Mouse (Mus musculus): ENCODE data around the gene Ppp2r5e. TPM values are rescaled to one million over a fixed set of nuclear protein-coding genes. Genes with fewer than 3 reads are reported as not detected.
A peak's percentile ranks its signal among the peaks of the same experiment; 100 is the strongest.

Ppp2r5e gene
- polyA plus RNA-seq (2015; fragmentation: Nextera tagmentation; extraction: Ambion mirVana), result 4.9 and 6.5 TPM in 2 replicates

- no peaks in the 10 kb centered on the region for H3K9me3 ChIP-seq (ENCODE audit: low read length)
- peak within 1 kb of the TSS; percentile 92 for H3K4me3 ChIP-seq (ENCODE audit: low read depth, low read length)
- WGBS (ENCODE audit: insufficient replicate concordance), result under 1% methylated on average over 70 of the region's 72 CpGs
- peak within 1 kb of the TSS; percentile 99 for H3K27ac ChIP-seq (ENCODE audit: low read depth)
- ATAC-seq, result peak; percentile 99
- peaks cover 6% of the 10 kb centered on the region; the same call in 1 of the 2 replicates for H3K36me3 ChIP-seq (replicated peaks; ENCODE audit: insufficient read depth, low read length)
- peak; percentile 100 for DNase-seq
- H3K27me3 ChIP-seq (ENCODE audit: insufficient read depth, low read length), result no peaks in the 10 kb centered on the region
- peak within 1 kb of the TSS; percentile 99 for H3K9ac ChIP-seq (replicated peaks)
- H3K4me2 ChIP-seq (ENCODE audit: low read depth, low read length), result peak within 1 kb of the TSS; percentile 89
- peak; percentile 42; the same call in 1 of the 2 replicates for TF ChIP-seq EP300 (IDR thresholded peaks at IDR 0.05; ENCODE audit: low read depth)
- TF ChIP-seq CTCF (IDR thresholded peaks at IDR 0.05; ENCODE audit: low read depth), result peak; percentile 18; the same call in 1 of the 2 replicates
- H3K4me1 ChIP-seq (ENCODE audit: insufficient read depth), result peaks cover 10% of the 10 kb centered on the region
Observed at GRCm38 (mm10) chr12:75596154-75597002, at the start of gene Ppp2r5e. Gene Ppp2r5e (minus strand): TSS chr12:75596245.

GRCm38 (mm10) chr12:75645780-75646179 lies 49.7 kb upstream of the Ppp2r5e start:
- TF ChIP-seq EP300 (IDR thresholded peaks at IDR 0.05; ENCODE audit: low read depth) (no peak), CTCF (IDR thresholded peaks at IDR 0.05; ENCODE audit: low read depth) (peak; percentile 59)
- H3K9me3 ChIP-seq (ENCODE audit: low read length), result 0 out of 2 replicates have a peak, but pooled peaks cover 2% of the 10 kb centered on the region
- no peak for ATAC-seq
- no peak overlapping the region for H3K4me2 ChIP-seq (ENCODE audit: low read depth, low read length)
- H3K4me1 ChIP-seq (ENCODE audit: insufficient read depth), result no peaks in the 10 kb centered on the region
- no peaks in the 10 kb centered on the region for H3K36me3 ChIP-seq (replicated peaks; ENCODE audit: insufficient read depth, low read length)
- no peak for DNase-seq
- H3K27ac ChIP-seq (ENCODE audit: low read depth), result no peak overlapping the region
- H3K27me3 ChIP-seq (ENCODE audit: insufficient read depth, low read length), result no peaks in the 10 kb centered on the region
- H3K9ac ChIP-seq (replicated peaks), result no peak overlapping the region
- no peak overlapping the region for H3K4me3 ChIP-seq (ENCODE audit: low read depth, low read length)
- 83% methylated on average over 1 of the region's 1 CpGs for WGBS (ENCODE audit: insufficient replicate concordance)

GRCm38 (mm10) chr12:75641726-75642125 lies 45.7 kb upstream of the Ppp2r5e start:
- H3K4me2 ChIP-seq (ENCODE audit: low read depth, low read length), result no peak overlapping the region
- ATAC-seq (no peak), DNase-seq (no peak)
- 94% methylated on average over 1 of the region's 1 CpGs for WGBS (ENCODE audit: insufficient replicate concordance)
- no peaks in the 10 kb centered on the region for H3K36me3 ChIP-seq (replicated peaks; ENCODE audit: insufficient read depth, low read length)
- TF ChIP-seq EP300 (IDR thresholded peaks at IDR 0.05; ENCODE audit: low read depth) (no peak), CTCF (IDR thresholded peaks at IDR 0.05; ENCODE audit: low read depth) (peak; percentile 43; the same call in 1 of the 2 replicates)
- H3K9ac ChIP-seq (replicated peaks), result no peak overlapping the region
- H3K27me3 ChIP-seq (ENCODE audit: insufficient read depth, low read length), result no peaks in the 10 kb centered on the region
- H3K4me1 ChIP-seq (ENCODE audit: insufficient read depth), result no peaks in the 10 kb centered on the region; the same call in 1 of the 2 replicates
- H3K9me3 ChIP-seq (ENCODE audit: low read length), result no peaks in the 10 kb centered on the region
- no peak overlapping the region for H3K4me3 ChIP-seq (ENCODE audit: low read depth, low read length)
- H3K27ac ChIP-seq (ENCODE audit: low read depth), result no peak overlapping the region

GRCm38 (mm10) chr12:75638345-75638744 lies 42.3 kb upstream of the Ppp2r5e start:
- ATAC-seq (no peak), DNase-seq (no peak)
- no peak overlapping the region for H3K27ac ChIP-seq (ENCODE audit: low read depth)
- H3K4me3 ChIP-seq (ENCODE audit: low read depth, low read length), result no peak overlapping the region
- H3K9me3 ChIP-seq (ENCODE audit: low read length), result no peaks in the 10 kb centered on the region
- no peak for TF ChIP-seq CTCF (IDR thresholded peaks at IDR 0.05; ENCODE audit: low read depth)
- TF ChIP-seq EP300 (IDR thresholded peaks at IDR 0.05; ENCODE audit: low read depth), result no peak
- H3K27me3 ChIP-seq (ENCODE audit: insufficient read depth, low read length), result no peaks in the 10 kb centered on the region
- H3K9ac ChIP-seq (replicated peaks), result no peak overlapping the region
- H3K4me2 ChIP-seq (ENCODE audit: low read depth, low read length), result no peak overlapping the region
- no peaks in the 10 kb centered on the region; the same call in 1 of the 2 replicates for H3K4me1 ChIP-seq (ENCODE audit: insufficient read depth)
- WGBS (ENCODE audit: insufficient replicate concordance), result 63% methylated on average over 2 of the region's 2 CpGs
- H3K36me3 ChIP-seq (replicated peaks; ENCODE audit: insufficient read depth, low read length), result no peaks in the 10 kb centered on the region

GRCm38 (mm10) chr12:75637103-75637502 lies 41.1 kb upstream of the Ppp2r5e start:
- 61% methylated on average over 3 of the region's 3 CpGs for WGBS (ENCODE audit: insufficient replicate concordance)

GRCm38 (mm10) chr12:75635771-75636430 lies 39.9 kb upstream of the Ppp2r5e start:
- no peaks in the 10 kb centered on the region for H3K27me3 ChIP-seq (ENCODE audit: insufficient read depth, low read length)
- no peak overlapping the region for H3K27ac ChIP-seq (ENCODE audit: low read depth)
- no peak overlapping the region for H3K4me3 ChIP-seq (ENCODE audit: low read depth, low read length)
- 0 out of 2 replicates have a peak, but pooled peaks cover 2% of the 10 kb centered on the region for H3K36me3 ChIP-seq (replicated peaks; ENCODE audit: insufficient read depth, low read length)
- WGBS (ENCODE audit: insufficient replicate concordance), result 77% methylated on average over 10 of the region's 10 CpGs
- H3K9me3 ChIP-seq (ENCODE audit: low read length), result no peaks in the 10 kb centered on the region
- no peak overlapping the region for H3K9ac ChIP-seq (replicated peaks)
- DNase-seq, result no peak
- H3K4me1 ChIP-seq (ENCODE audit: insufficient read depth), result no peaks in the 10 kb centered on the region; the same call in 1 of the 2 replicates
- no peak overlapping the region for H3K4me2 ChIP-seq (ENCODE audit: low read depth, low read length)
- TF ChIP-seq EP300 (IDR thresholded peaks at IDR 0.05; ENCODE audit: low read depth), result no peak
- ATAC-seq, result no peak

More at GRCm38 (mm10) chr12:75637103-75637502, 41.1 kb upstream of the Ppp2r5e start:
- Histone ChIP-seq H3K4me1 (ENCODE audit: insufficient read depth) (no peaks in the 10 kb centered on the region; the same call in 1 of the 2 replicates), H3K9ac (replicated peaks) (no peak overlapping the region), H3K27me3 (ENCODE audit: insufficient read depth, low read length) (no peaks in the 10 kb centered on the region), H3K27ac (ENCODE audit: low read depth) (no peak overlapping the region), H3K36me3 (replicated peaks; ENCODE audit: insufficient read depth, low read length) (0 out of 2 replicates have a peak, but pooled peaks cover under 1% of the 10 kb centered on the region), H3K4me2 (ENCODE audit: low read depth, low read length) (no peak overlapping the region), H3K4me3 (ENCODE audit: low read depth, low read length) (no peak overlapping the region), H3K9me3 (ENCODE audit: low read length) (no peaks in the 10 kb centered on the region)
- ATAC-seq (no peak), DNase-seq (no peak)
- TF ChIP-seq CTCF (IDR thresholded peaks at IDR 0.05; ENCODE audit: low read depth) (no peak), EP300 (IDR thresholded peaks at IDR 0.05; ENCODE audit: low read depth) (no peak)
